In the genomic region with DNA sequence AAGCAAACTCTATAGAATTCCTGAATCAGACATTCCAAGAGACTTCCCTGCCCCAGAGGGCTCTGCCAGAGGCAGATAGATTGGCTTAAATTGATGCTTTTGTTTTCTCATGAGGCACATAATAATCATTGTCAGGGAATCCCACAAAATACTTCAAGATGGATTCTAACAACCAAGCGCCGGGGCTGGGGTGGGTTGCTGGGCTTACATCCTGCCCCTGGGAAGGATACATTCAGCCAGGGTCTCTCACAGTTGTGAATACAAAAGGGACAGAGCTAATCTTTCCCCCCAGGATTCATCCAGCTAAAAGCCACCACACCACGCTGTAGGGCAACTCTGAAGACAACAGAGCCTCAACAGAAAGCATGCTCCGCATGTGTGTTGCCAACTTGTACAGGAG, we compare ENCODE assay signal across 22 mouse cellular contexts. TPM values are rescaled to one million over a fixed set of nuclear protein-coding genes. Genes with fewer than 3 reads are reported as not detected.
"Had no signal": no experiment of that assay in that cellular context is flagged by ENCODE, and none has a peak within 500 bp of the region (broad histone marks: within the 10 kb centered on the region; RNA-seq: fewer than 3 reads in every experiment).

No protein-coding gene starts in this region.

- H3K36me3 ChIP-seq: neural tube, embryonic 13.5 days; neural tube, embryonic 15.5 days; stomach, embryonic 15.5 days had no signal

- H3K4me3 ChIP-seq: neural tube, embryonic 13.5 days; neural tube, embryonic 15.5 days; stomach, embryonic 15.5 days had no signal

- H3K9ac ChIP-seq: neural tube, embryonic 13.5 days; neural tube, embryonic 15.5 days; stomach, embryonic 15.5 days had no signal

- H3K9me3 ChIP-seq: neural tube, embryonic 13.5 days; neural tube, embryonic 15.5 days; stomach, embryonic 15.5 days had no signal

- DNase-seq: retina, postnatal 1 day; right cerebral cortex, adult 18-20 months; right cerebral cortex, postnatal 14 days; right cerebral cortex, postnatal 25 days; right cerebral cortex, postnatal 4 days; spleen, adult 18-20 months; thymus, adult 18-20 months; thymus, adult 2 months; thymus, postnatal 14 days; thymus, postnatal 25 days; thymus, postnatal 36 days; thymus, postnatal 4 days had no signal

- H3K27ac ChIP-seq: neural tube, embryonic 13.5 days; neural tube, embryonic 15.5 days; stomach, embryonic 15.5 days; stomach, postnatal 0 days had no signal

- H3K4me2 ChIP-seq: neural tube, embryonic 13.5 days; neural tube, embryonic 15.5 days; stomach, embryonic 15.5 days had no signal

RNA-seq across cellular contexts. Expression of gene Irx6, which starts 2.2 kb away (rescaled TPM):
- polyA plus RNA-seq: small intestine, adult 2 months; spleen, adult 2 months; stomach, embryonic 14.5 days; stomach, postnatal 0 days; testis, adult 2 months; thymus, postnatal 0 days; urinary bladder, adult 2 months had no signal
